Mouse (Mus musculus) cerebellum, adult 2 months (tissue): ENCODE results near the gene Frmd4a.

Source experiments
- CTCF ChIP-seq: fragments of 200-500 bp; IDR thresholded peaks from 2 replicates; pipeline ENCODE4 v1.5.1; 2011; ENCODE audit warnings: low read depth, mild to moderate bottlenecking, control low read depth, low read length, moderate library complexity, borderline replicate concordance; ENCODE audit not compliant: insufficient read depth
- POLR2A ChIP-seq: fragments of 200-500 bp; IDR thresholded peaks from 2 replicates; pipeline ENCODE4 v1.6.1; 2011; ENCODE audit warnings: low read length, control low read depth, borderline replicate concordance; ENCODE audit not compliant: insufficient read depth

DNA sequence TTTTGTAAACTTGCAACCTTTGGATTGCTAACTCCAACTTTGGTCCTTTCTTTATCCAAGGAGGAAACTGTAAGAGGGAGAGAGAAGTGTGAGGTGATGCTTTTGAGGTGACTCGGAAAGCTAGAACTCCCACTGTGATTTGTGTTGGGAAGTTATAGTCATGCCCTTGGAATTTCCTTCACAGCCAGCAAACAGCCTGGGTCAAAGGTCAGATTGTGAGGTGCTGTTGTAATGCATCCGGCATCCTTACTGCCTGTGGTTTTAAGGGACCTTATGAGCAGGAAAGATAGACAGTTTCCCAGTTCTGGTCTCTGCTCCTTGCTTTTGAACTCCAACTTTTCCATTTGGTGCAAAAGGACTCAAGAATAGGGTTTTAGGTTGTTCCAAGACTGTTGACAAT, 404.2 kb downstream of the Frmd4a start:
- TF ChIP-seq POLR2A = no peak
- no peak for TF ChIP-seq CTCF
